Mouse (Mus musculus) heart, embryonic 14.5 days (tissue): Measurements from ENCODE around the gene Gga2. TPM values are rescaled to one million over a fixed set of nuclear protein-coding genes. Genes with fewer than 3 reads are reported as not detected.

Experiments
- ATAC-seq: fragments of 200-750 bp; cut with Nextera tagmentation; 2 replicates; pipeline ENCODE4 v1.8.0; 2017; ENCODE audit warnings: low read depth, moderate TSS enrichment; ENCODE audit not compliant: insufficient number of reproducible peaks, insufficient read depth, low FRiP score
- H3K27ac ChIP-seq, 2 experiments: fragments of 200-500 bp in 1 of 2; fragments of 300-500 bp in 1 of 2; sonication (generic) in 1 of 2; replicated peaks in 1 of 2; 2 replicates each; pipeline ENCODE4 v1.5.1; 2012 to 2014; ENCODE audit warnings: low read depth in 2 of 2, low read length in 2 of 2, control low read depth in 1 of 2, mild to moderate bottlenecking in 1 of 2, mixed read lengths in 1 of 2; ENCODE audit not compliant: control insufficient read depth in 1 of 2, insufficient read depth in 1 of 2
- H3K27me3 ChIP-seq: fragments of 300-500 bp; sonication (generic); 2 replicates; pipeline ENCODE4 v1.6.1; 2014; ENCODE audit warnings: mild to moderate bottlenecking, low read length, control low read depth; ENCODE audit not compliant: control insufficient read depth, insufficient read depth
- H3K36me3 ChIP-seq: fragments of 300-500 bp; sonication (generic); 2 replicates; pipeline ENCODE4 v1.6.1; 2014; ENCODE audit warnings: mild to moderate bottlenecking, control low read depth, low read length, mixed read lengths; ENCODE audit not compliant: control insufficient read depth, insufficient read depth
- H3K4me1 ChIP-seq, 2 experiments: fragments of 200-500 bp in 1 of 2; fragments of 300-500 bp in 1 of 2; sonication (generic) in 1 of 2; 2 replicates each; pipeline ENCODE4 v1.6.1; 2012 to 2014; ENCODE audit warnings: low read length in 2 of 2, control low read depth in 1 of 2, mixed read lengths in 1 of 2; ENCODE audit not compliant: control insufficient read depth in 2 of 2, insufficient read depth in 2 of 2
- H3K4me2 ChIP-seq: fragments of 300-500 bp; sonication (generic); 2 replicates; pipeline ENCODE4 v1.6.1; 2014; ENCODE audit warnings: mild to moderate bottlenecking, low read length
- H3K4me3 ChIP-seq, 2 experiments: fragments of 200-500 bp in 1 of 2; fragments of 300-500 bp in 1 of 2; sonication (generic) in 1 of 2; 2 replicates each; pipeline ENCODE4 v1.5.1; 2012 to 2014; ENCODE audit warnings: low read length in 2 of 2, mild to moderate bottlenecking in 2 of 2, control low read depth in 1 of 2, low read depth in 1 of 2, moderate library complexity in 1 of 2; ENCODE audit not compliant: control insufficient read depth in 1 of 2, insufficient read depth in 1 of 2
- H3K9ac ChIP-seq: fragments of 300-500 bp; sonication (generic); 2 replicates; pipeline ENCODE4 v1.6.1; 2014; ENCODE audit warnings: mild to moderate bottlenecking, low read length
- H3K9me3 ChIP-seq: fragments of 300-500 bp; sonication (generic); 2 replicates; pipeline ENCODE4 v1.6.1; 2016; ENCODE audit warnings: low read length, control low read depth; ENCODE audit not compliant: control insufficient read depth
- WGBS: fragments of 180-500 bp; shearing (Covaris S2); extraction: QIAGEN DNeasy Blood & Tissue Kit; methylation state at CpG from one replicate; pipeline ENCODE4 v1.1.7; 2014; 5-methylcytosine and 5-hydroxymethylcytosine counted together
- polyA plus RNA-seq: library from polyadenylated mRNA; unstranded; fragments of >200 nt; fragmentation: Nextera tagmentation; extraction: Ambion mirVana; gene quantifications from 2 replicates; pipeline ENCODE4 v1.2.1, GENCODE M21; 2014

Gene Gga2
- polyA plus RNA-seq, 1 experiment from 2014 or later, result 66.3 TPM

DNA sequence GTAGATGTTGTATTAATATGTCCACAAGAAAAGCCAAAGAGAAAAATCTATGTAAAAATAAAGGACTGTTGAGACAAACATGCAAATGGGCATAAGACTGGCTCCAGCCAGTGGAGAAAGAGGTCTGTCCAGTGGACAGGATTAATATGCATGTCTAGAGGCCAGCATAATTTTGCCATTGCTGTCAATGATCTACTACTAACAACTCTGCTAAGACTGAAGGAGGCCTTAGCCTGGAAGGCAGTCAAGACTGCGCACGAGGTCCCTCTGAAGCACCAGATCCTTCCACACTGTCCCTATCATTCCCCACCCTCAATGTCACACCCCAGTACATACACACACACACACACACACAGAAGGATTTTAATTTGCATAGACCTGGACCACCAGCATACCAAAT is 1.1 kb upstream of the Gga2 start:
- WGBS, result 94% methylated on average over 2 of the region's 2 CpGs
- Histone ChIP-seq H3K4me1 (peaks cover 10 to 23% of the 10 kb centered on the region in 2 experiments), H3K27me3 (no peaks in the 10 kb centered on the region), H3K4me3 (no peak overlapping the region), H3K9ac (no peak overlapping the region), H3K27ac (no peak overlapping the region), H3K4me2 (no peak overlapping the region), H3K9me3 (no peaks in the 10 kb centered on the region), H3K36me3 (0 out of 2 replicates have a peak, but pooled peaks cover 4% of the 10 kb centered on the region)
- ATAC-seq, result no peak

DNA sequence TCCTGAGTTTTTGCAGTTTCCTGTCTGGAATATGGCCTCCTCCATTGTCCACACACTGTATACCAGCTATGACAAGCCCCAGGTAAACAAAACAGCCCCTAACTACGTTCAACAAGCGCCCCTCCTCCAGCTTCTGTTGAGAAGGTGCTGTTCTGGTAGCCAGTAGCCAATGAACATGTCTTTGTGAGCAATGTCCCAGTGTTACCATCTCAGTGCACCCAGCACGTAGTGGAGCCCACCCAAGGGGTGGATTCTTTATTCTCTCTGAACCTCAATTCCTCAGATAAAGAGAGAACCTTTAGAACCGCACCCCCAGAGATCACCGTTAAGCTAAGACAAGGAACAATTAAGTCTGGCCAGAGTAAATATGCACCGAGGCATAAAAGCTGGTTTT is 752 bp downstream of the Gga2 start:
- Histone ChIP-seq H3K9me3 (no peaks in the 10 kb centered on the region), H3K27ac (peak overlapping the region; percentile 86 to 92), H3K4me2 (peak overlapping the region; percentile 79), H3K4me1 (peaks cover 19 to 34% of the 10 kb centered on the region in 2 experiments), H3K9ac (peak overlapping the region; percentile 86), H3K4me3 (peak overlapping the region; percentile 72 to 95), H3K27me3 (no peaks in the 10 kb centered on the region), H3K36me3 (0 out of 2 replicates have a peak, but pooled peaks cover 4% of the 10 kb centered on the region)
- 2% methylated on average over 6 of the region's 6 CpGs for WGBS
- ATAC-seq, result peak; percentile 29; the same call in 1 of the 2 replicates

GRCm38 (mm10) chr7:122018978-122019377 is 2.0 kb downstream of the Gga2 start:
- ATAC-seq, result no peak
- no peaks in the 10 kb centered on the region for H3K27me3 ChIP-seq
- no peak overlapping the region for H3K27ac ChIP-seq
- H3K9ac ChIP-seq, result peak overlapping the region; percentile 38; the same call in 1 of the 2 replicates
- H3K36me3 ChIP-seq, result 0 out of 2 replicates have a peak, but pooled peaks cover 4% of the 10 kb centered on the region
- peaks cover 27 to 43% of the 10 kb centered on the region in 2 experiments for H3K4me1 ChIP-seq
- H3K4me2 ChIP-seq, result peak overlapping the region; percentile 79
- no peaks in the 10 kb centered on the region for H3K9me3 ChIP-seq
- H3K4me3 ChIP-seq, result peak overlapping the region in 1 of 2 experiments; percentile 5; a peak in 1 of 4 replicates
- WGBS, result 85% methylated on average over 7 of the region's 7 CpGs

DNA sequence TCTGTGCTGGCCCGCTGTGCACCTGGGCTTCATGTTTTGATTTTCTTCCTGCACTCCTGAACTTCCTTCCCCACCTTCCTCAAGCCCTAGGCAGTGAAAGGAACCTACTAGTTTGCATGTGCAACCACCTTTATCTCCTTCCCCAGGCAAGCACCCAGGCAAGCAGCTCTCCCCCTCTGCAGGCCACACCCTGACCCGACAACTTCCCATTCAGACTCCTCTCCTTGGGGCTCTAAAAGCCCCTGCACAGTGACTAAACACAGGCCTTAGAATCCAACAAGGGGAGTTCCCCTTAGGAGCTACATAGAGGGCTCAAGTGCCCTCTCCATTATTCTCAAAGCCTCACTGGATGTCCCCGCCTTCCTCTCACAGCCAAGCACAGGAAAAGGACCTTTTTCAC is 2.8 kb downstream of the Gga2 start:
- H3K9ac ChIP-seq, result peak overlapping the region; percentile 2; the same call in 1 of the 2 replicates
- no peak for ATAC-seq
- H3K4me2 ChIP-seq, result peak overlapping the region; percentile 79; the same call in 1 of the 2 replicates
- no peak overlapping the region for H3K4me3 ChIP-seq
- H3K36me3 ChIP-seq, result 0 out of 2 replicates have a peak, but pooled peaks cover 4% of the 10 kb centered on the region
- H3K9me3 ChIP-seq, result no peaks in the 10 kb centered on the region
- 0 out of 4 replicates have a peak overlapping the region, but pooled peaks of 1 of the 2 experiments have one; percentile 1 for H3K27ac ChIP-seq
- H3K4me1 ChIP-seq, result peaks cover 27 to 45% of the 10 kb centered on the region in 2 experiments
- WGBS, result 61% methylated on average over 3 of the region's 3 CpGs
- no peaks in the 10 kb centered on the region for H3K27me3 ChIP-seq

DNA sequence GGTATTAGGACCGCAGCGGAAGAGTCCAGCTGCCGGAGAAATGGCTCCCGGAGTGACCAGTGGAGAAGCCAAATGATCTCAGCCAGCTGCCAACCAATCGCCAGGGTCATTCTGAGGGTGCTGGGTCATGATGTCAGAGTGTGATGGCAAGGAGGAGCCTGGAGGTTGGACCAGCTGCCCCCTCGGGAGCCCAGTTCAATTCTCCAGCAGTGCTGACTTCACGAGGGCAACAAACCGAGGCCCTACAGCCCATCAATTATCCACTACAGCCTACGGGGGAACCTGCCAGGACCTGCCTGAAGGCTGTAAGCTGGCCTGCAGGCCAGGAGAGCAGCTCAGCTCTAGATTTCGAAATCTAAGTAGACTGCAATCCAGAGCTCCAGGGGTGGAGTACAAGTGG is 5.3 kb downstream of the Gga2 start:
- H3K9me3 ChIP-seq, result no peaks in the 10 kb centered on the region
- H3K27ac ChIP-seq, result peak overlapping the region in 1 of 2 experiments; percentile 75; a peak in 3 of 4 replicates
- H3K9ac ChIP-seq, result peak overlapping the region; percentile 64
- peaks cover 27 to 46% of the 10 kb centered on the region in 2 experiments for H3K4me1 ChIP-seq
- peak overlapping the region; percentile 47 for H3K4me2 ChIP-seq
- H3K4me3 ChIP-seq, result no peak overlapping the region; a peak in 1 of 4 replicates
- H3K27me3 ChIP-seq, result no peaks in the 10 kb centered on the region
- H3K36me3 ChIP-seq, result peaks cover 20% of the 10 kb centered on the region
- 52% methylated on average over 10 of the region's 10 CpGs for WGBS
- ATAC-seq, result no peak

DNA sequence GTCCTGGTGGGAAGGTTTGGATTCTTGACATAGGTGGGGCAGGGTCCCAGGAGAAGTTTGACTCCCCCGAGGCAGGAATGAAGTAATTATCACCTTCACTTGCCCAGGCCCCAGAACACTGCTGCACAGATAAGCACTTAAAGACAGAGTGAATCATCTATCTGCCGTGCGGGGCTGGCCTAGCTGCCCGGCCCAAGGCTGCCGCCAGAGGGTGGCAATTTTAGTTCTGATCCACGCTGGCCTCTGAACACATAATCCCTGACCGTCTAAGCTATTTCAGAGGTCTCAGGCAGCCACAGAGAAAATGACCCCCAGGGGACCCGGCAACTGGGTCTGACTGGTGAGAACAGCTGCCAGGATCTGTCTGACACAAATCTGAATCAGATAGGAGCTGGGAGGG is 5.9 kb downstream of the Gga2 start:
- no peaks in the 10 kb centered on the region for H3K9me3 ChIP-seq
- no peaks in the 10 kb centered on the region for H3K27me3 ChIP-seq
- 18% methylated on average over 8 of the region's 8 CpGs for WGBS
- H3K9ac ChIP-seq, result peak overlapping the region; percentile 64
- H3K4me3 ChIP-seq, result no peak overlapping the region; a peak in 1 of 4 replicates
- peaks cover 26% of the 10 kb centered on the region for H3K36me3 ChIP-seq
- H3K4me1 ChIP-seq, result peaks cover 27 to 46% of the 10 kb centered on the region in 2 experiments
- peak overlapping the region; percentile 47 for H3K4me2 ChIP-seq
- ATAC-seq, result no peak; the same call in 1 of the 2 replicates
- peak overlapping the region; percentile 60 to 75 for H3K27ac ChIP-seq

DNA sequence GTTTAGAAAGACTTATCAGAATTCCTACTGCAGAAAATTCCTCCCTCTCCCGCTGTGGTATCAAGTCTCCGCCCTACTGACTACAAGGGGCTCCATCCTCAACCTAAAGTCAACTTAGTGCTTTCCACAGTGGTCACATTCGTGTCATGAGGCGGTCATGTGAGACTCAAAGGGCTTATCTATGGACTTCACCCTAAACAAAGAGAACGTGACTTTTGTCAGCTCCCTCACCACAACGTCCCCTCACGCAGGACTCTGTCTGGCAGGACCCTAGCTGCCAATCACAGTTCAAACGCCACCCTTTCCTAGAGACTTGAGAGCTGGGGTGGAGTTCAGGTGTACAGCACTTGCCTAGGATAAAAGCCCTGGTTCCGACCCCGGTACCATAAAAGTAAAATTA is 8.1 kb downstream of the Gga2 start:
- 57% methylated on average over 10 of the region's 10 CpGs for WGBS
- Histone ChIP-seq H3K4me3 (no peak overlapping the region), H3K36me3 (peaks cover 48% of the 10 kb centered on the region), H3K27me3 (no peaks in the 10 kb centered on the region), H3K4me1 (peaks cover 16 to 24% of the 10 kb centered on the region in 2 experiments), H3K27ac (no peak overlapping the region; a peak in 1 of 4 replicates), H3K9me3 (no peaks in the 10 kb centered on the region), H3K4me2 (no peak overlapping the region), H3K9ac (no peak overlapping the region)
- peak; percentile 4; the same call in 1 of the 2 replicates for ATAC-seq
